Mouse (Mus musculus): ENCODE measurements around the gene Eng.

GRCm38 (mm10) chr2:32712108-32712551 is 65.7 kb downstream of the Eng start:
- TF ChIP-seq POLR2A (IDR thresholded peaks at IDR 0.05; ENCODE audit: borderline replicate concordance, control insufficient read depth, low read depth, low read length): no peak
- TF ChIP-seq CTCF (IDR thresholded peaks at IDR 0.05; ENCODE audit: control insufficient read depth, insufficient read depth, low read length): no peak
